Mouse (Mus musculus) cerebellum, adult (tissue): ENCODE data around the gene Amacr.
A peak's percentile ranks its signal among the peaks of the same experiment; 100 is the strongest.
"Not testable (repeated sequence)": the region's sequence is repeated elsewhere in the genome, so short reads cannot be mapped to it uniquely, and the experiment has no call there.

ENCODE experiments used
- ATAC-seq: cut with Nextera tagmentation; 2 replicates; pipeline ENCODE4 v1.9.2; 2017; ENCODE audit warnings: mild to moderate bottlenecking, moderate library complexity, mixed read lengths; ENCODE audit not compliant: insufficient number of reproducible peaks, low FRiP score, low TSS enrichment

The Amacr gene

GRCm38 (mm10) chr15:10985756-10986155 lies 4.2 kb downstream of the Amacr start:
- no peak for ATAC-seq

- ATAC-seq: not testable (repeated sequence)
These were observed 4.9 kb downstream of the Amacr start for GRCm38 (mm10) chr15:10986477-10986876.

- ATAC-seq: no peak
These were observed 8.9 kb downstream of the Amacr start for GRCm38 (mm10) chr15:10990411-10990810.

- no peak for ATAC-seq
These were observed 10.0 kb downstream of the Amacr start for GRCm38 (mm10) chr15:10991566-10991965.

- ATAC-seq: peak; percentile 68
These were observed 18.3 kb downstream of the Amacr start for GRCm38 (mm10) chr15:10999832-11000231.

- no peak for ATAC-seq
These were observed 18.9 kb downstream of the Amacr start, which contains the start of gene Slc45a2 for GRCm38 (mm10) chr15:11000421-11000820. Gene Slc45a2, plus strand, starts transcription at chr15:11000721.

- ATAC-seq: no peak
These were observed 22.2 kb downstream of the Amacr start for GRCm38 (mm10) chr15:11003791-11004190.

GRCm38 (mm10) chr15:11004646-11005045 lies 23.1 kb downstream of the Amacr start:
- ATAC-seq: no peak

GRCm38 (mm10) chr15:11008756-11009155 lies 27.2 kb downstream of the Amacr start:
- no peak for ATAC-seq

GRCm38 (mm10) chr15:11010976-11011548 lies 29.5 kb downstream of the Amacr start:
- no peak for ATAC-seq

GRCm38 (mm10) chr15:11014931-11015330 lies 33.4 kb downstream of the Amacr start:
- no peak for ATAC-seq

- no peak for ATAC-seq
These were observed 45.4 kb downstream of the Amacr start for GRCm38 (mm10) chr15:11026801-11027561.

GRCm38 (mm10) chr15:11030188-11030587 lies 48.6 kb downstream of the Amacr start:
- no peak for ATAC-seq

GRCm38 (mm10) chr15:11035947-11036474 lies 54.5 kb downstream of the Amacr start:
- no peak for ATAC-seq

GRCm38 (mm10) chr15:11036535-11037375 lies 55.2 kb downstream of the Amacr start:
- ATAC-seq: no peak

GRCm38 (mm10) chr15:11037376-11037695 lies 55.8 kb downstream of the Amacr start:
- ATAC-seq: no peak

GRCm38 (mm10) chr15:11037711-11038110 lies 56.2 kb downstream of the Amacr start, which contains the start of gene Rxfp3:
Gene Rxfp3, minus strand, starts transcription at chr15:11037991.
- ATAC-seq: no peak

GRCm38 (mm10) chr15:11038476-11038875 lies 56.9 kb downstream of the Amacr start:
- ATAC-seq: no peak

GRCm38 (mm10) chr15:11040067-11040466 lies 58.5 kb downstream of the Amacr start:
- ATAC-seq: no peak

GRCm38 (mm10) chr15:11041229-11041628 lies 59.7 kb downstream of the Amacr start:
- ATAC-seq: no peak

- no peak for ATAC-seq
These were observed 61.3 kb downstream of the Amacr start for GRCm38 (mm10) chr15:11042828-11043227.
